Mouse (Mus musculus) testis, adult 2 months (tissue): Measurements from ENCODE around the gene Obscn.

Source experiments
- CTCF ChIP-seq: fragments of 200-500 bp; IDR thresholded peaks from 2 replicates; pipeline ENCODE4 v1.5.1; 2012; ENCODE audit warnings: low read depth, mild to moderate bottlenecking, inconsistent platforms, low read length, moderate library complexity; ENCODE audit not compliant: control insufficient read depth, insufficient read depth, insufficient replicate concordance
- POLR2A ChIP-seq: fragments of 200-500 bp; IDR thresholded peaks from 2 replicates; pipeline ENCODE4 v1.6.1; 2012; ENCODE audit warnings: low read depth, mild to moderate bottlenecking, inconsistent platforms, low read length, moderate library complexity; ENCODE audit not compliant: control insufficient read depth

- TF ChIP-seq CTCF (no peak), POLR2A (no peak)
Measured at GRCm38 (mm10) chr11:58958536-58958935, 177.7 kb downstream of the Obscn start.
